Mouse (Mus musculus) adipose tissue, adult 10 weeks (tissue): ENCODE data around the gene Rpl9-ps1. TPM values are rescaled to one million over a fixed set of nuclear protein-coding genes. Genes with fewer than 3 reads are reported as not detected.

Experiments used
- polyA plus RNA-seq: library from polyadenylated mRNA; stranded (reverse); fragments of 350-450 nt; fragmentation: Illumina TruSeq; extraction: RNeasy Lipid Tissue Mini Kit (QIAGEN cat#74804); gene quantifications from one replicate; pipeline ENCODE4 v1.2.3, GENCODE M21; 2014; ENCODE audit warnings: low read depth, low replicate concordance

The Rpl9-ps1 gene
- polyA plus RNA-seq = not detected

DNA sequence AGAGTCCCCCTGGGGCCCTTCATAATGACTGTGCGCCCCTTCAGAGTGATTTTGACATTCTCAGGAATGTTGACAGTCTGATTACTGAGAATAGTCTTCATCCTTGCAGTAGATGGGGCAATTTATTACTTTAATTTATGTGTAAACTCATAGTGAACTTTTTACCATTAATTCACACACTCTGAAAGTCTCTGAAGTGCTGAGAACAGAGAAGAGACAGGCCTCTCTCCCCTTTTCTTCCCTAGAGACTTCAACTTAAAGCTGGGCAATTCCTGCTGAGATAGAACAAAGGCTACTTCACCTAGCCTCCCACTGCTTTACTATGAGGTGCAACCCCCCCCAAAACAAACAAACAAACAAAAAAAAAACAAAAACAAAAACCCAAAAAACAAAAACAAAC lies at the start of gene Rpl9-ps1:
Gene Rpl9-ps1, minus strand, starts transcription at position 101 of the 400 bp plus-strand sequence.

DNA sequence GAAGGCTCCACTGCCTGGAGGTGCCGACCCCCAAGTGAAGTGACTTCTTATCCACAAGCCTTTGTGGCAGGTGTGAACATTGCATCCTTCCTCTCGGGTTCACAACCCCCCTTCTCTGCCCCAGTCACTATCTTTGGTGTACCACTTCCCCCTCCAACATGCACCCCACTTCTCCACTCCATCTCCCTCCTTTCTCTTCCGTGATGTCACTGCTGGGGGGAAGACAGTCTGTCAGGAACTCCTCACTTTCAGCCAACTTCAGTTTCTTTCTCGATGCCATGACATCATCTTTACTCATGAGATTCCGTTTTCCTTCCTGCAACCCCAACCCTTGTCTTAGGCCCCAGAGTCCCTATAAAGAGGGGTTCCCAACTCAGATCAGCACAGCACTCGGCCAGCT lies 16.8 kb upstream of the Rpl9-ps1 start, which contains the start of gene Ccl4:
Gene Ccl4, plus strand, starts transcription at position 381 of the 400 bp plus-strand sequence.

DNA sequence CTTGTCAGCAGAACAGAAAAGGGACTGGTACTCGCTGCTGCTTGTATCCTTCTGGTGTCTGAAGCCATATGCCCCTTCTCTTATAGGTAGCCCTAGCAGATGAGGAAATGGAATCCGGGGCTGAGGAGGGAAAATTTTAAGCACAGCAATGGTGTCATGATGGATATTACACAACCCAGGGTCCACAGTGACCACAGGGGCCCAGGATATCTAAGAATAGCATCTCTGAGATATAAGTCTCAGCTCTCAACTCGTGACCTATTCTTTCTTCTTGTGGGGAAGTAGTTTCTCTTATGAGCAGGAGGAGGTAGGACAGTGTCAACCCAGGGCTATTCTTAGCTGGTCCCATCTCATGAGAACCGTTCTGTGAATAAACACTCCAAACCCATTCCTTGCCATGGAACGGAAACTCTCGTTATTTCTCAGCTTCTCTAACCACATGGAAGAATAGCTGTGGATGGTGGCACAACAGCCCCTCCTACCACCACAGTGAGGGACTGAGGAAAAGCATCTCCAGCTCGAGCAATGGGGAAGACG lies 4.0 kb upstream of the Rpl9-ps1 start, which contains the start of gene Ccl3:
Gene Ccl3, minus strand, starts transcription at position 51 of the 537 bp plus-strand sequence.

Other genes with a start within 250 kb of the Rpl9-ps1 start
- 1.4 TPM for gene Rasl10b, start 236.5 kb downstream of the Rpl9-ps1 start, polyA plus RNA-seq
- 0.69 TPM for gene Gas2l2, start 216.2 kb downstream of the Rpl9-ps1 start, polyA plus RNA-seq
- gene 1700020L24Rik, start 207.9 kb downstream of the Rpl9-ps1 start, polyA plus RNA-seq = 4.3 TPM
- gene Mmp28, start 182.6 kb downstream of the Rpl9-ps1 start, polyA plus RNA-seq = 13.5 TPM
- gene Taf15, start 172.5 kb downstream of the Rpl9-ps1 start, polyA plus RNA-seq = 56.9 TPM
- gene Heatr9, start 123.4 kb downstream of the Rpl9-ps1 start, polyA plus RNA-seq = 0.52 TPM
- 11.4 TPM for gene Ccl5, start 115.1 kb downstream of the Rpl9-ps1 start, polyA plus RNA-seq
- gene Ccl9, start 67.0 kb downstream of the Rpl9-ps1 start, polyA plus RNA-seq = 53.5 TPM
- gene Ccl6, start 52.5 kb downstream of the Rpl9-ps1 start, polyA plus RNA-seq = 125 TPM
- 0.46 TPM for gene Ccl3, start 3.7 kb upstream of the Rpl9-ps1 start, polyA plus RNA-seq
- not detected for gene Ccl4, start 17.0 kb upstream of the Rpl9-ps1 start, polyA plus RNA-seq
- gene Wfdc17, start 58.4 kb upstream of the Rpl9-ps1 start, polyA plus RNA-seq = 38.3 TPM
- 0.89 TPM for gene Wfdc18, start 63.4 kb upstream of the Rpl9-ps1 start, polyA plus RNA-seq
- 111 TPM for gene Wfdc21, start 101.3 kb upstream of the Rpl9-ps1 start, polyA plus RNA-seq
- gene Heatr6, start 108.1 kb upstream of the Rpl9-ps1 start, polyA plus RNA-seq = 9.0 TPM
- 28.8 TPM for gene Hnf1b, start 204.4 kb upstream of the Rpl9-ps1 start, polyA plus RNA-seq